Mouse (Mus musculus) heart, embryonic 12.5 days (tissue): Measurements from ENCODE around the gene Tgfbr2. TPM values are rescaled to one million over a fixed set of nuclear protein-coding genes. Genes with fewer than 3 reads are reported as not detected.

Experiments
- ATAC-seq: fragments of 200-750 bp; cut with Nextera tagmentation; 2 replicates; pipeline ENCODE4 v1.8.0; 2017; ENCODE audit warnings: moderate TSS enrichment, moderate library complexity; ENCODE audit not compliant: insufficient number of reproducible peaks, low FRiP score
- H3K27ac ChIP-seq: fragments of 300-500 bp; sonication (generic); 2 replicates; pipeline ENCODE4 v1.5.1; 2016; ENCODE audit warnings: mild to moderate bottlenecking, moderate library complexity; ENCODE audit not compliant: poor library complexity, severe bottlenecking
- H3K27me3 ChIP-seq: fragments of 300-500 bp; sonication (generic); replicated peaks from 2 replicates; pipeline ENCODE4 v1.6.1; 2016; ENCODE audit warnings: mild to moderate bottlenecking, moderate library complexity
- H3K36me3 ChIP-seq: fragments of 300-500 bp; sonication (generic); 2 replicates; pipeline ENCODE4 v1.6.1; 2016; ENCODE audit warnings: mild to moderate bottlenecking, moderate library complexity
- H3K4me1 ChIP-seq: fragments of 300-500 bp; sonication (generic); replicated peaks from 2 replicates; pipeline ENCODE4 v1.6.1; 2016; ENCODE audit warnings: mild to moderate bottlenecking
- H3K4me2 ChIP-seq: fragments of 300-500 bp; sonication (generic); 2 replicates; pipeline ENCODE4 v1.6.1; 2016; ENCODE audit warnings: mild to moderate bottlenecking, moderate library complexity
- H3K4me3 ChIP-seq: fragments of 300-500 bp; sonication (generic); 2 replicates; pipeline ENCODE4 v1.5.1; 2016; ENCODE audit warnings: mild to moderate bottlenecking
- H3K9ac ChIP-seq: fragments of 300-500 bp; sonication (generic); 2 replicates; pipeline ENCODE4 v1.6.1; 2016; ENCODE audit warnings: mild to moderate bottlenecking, moderate library complexity
- H3K9me3 ChIP-seq: fragments of 300-500 bp; sonication (generic); replicated peaks from 2 replicates; pipeline ENCODE4 v1.6.1; 2016; ENCODE audit warnings: mild to moderate bottlenecking, moderate library complexity
- WGBS: fragments of 180-500 bp; shearing (Covaris S2); methylation state at CpG from one replicate; pipeline ENCODE4 v1.1.7; 2016; 5-methylcytosine and 5-hydroxymethylcytosine counted together
- polyA plus RNA-seq: library from polyadenylated mRNA; unstranded; fragments of >200 nt; fragmentation: Nextera tagmentation; extraction: Ambion mirVana; gene quantifications from 2 replicates; pipeline ENCODE4 v1.2.1, GENCODE M21; 2016

Gene Tgfbr2
- polyA plus RNA-seq, 1 experiment from 2014 or later = 22.0 TPM

- Histone ChIP-seq H3K9ac (no peak overlapping the region), H3K4me2 (no peak overlapping the region), H3K4me1 (peaks cover 14% of the 10 kb centered on the region), H3K27ac (no peak overlapping the region), H3K36me3 (peaks cover 18% of the 10 kb centered on the region), H3K4me3 (no peak overlapping the region), H3K9me3 (no peaks in the 10 kb centered on the region), H3K27me3 (no peaks in the 10 kb centered on the region)
- WGBS = 90% methylated on average over 9 of the region's 9 CpGs
- ATAC-seq = no peak
Observed at GRCm38 (mm10) chr9:116090296-116090695, 84.9 kb downstream of the Tgfbr2 start.

GRCm38 (mm10) chr9:116088912-116089311, 86.2 kb downstream of the Tgfbr2 start:
- Histone ChIP-seq H3K9me3 (no peaks in the 10 kb centered on the region), H3K9ac (no peak overlapping the region), H3K4me2 (no peak overlapping the region), H3K4me1 (peaks cover 14% of the 10 kb centered on the region), H3K27me3 (no peaks in the 10 kb centered on the region), H3K4me3 (no peak overlapping the region), H3K36me3 (peaks cover 18% of the 10 kb centered on the region), H3K27ac (no peak overlapping the region)
- 80% methylated on average over 9 of the region's 9 CpGs for WGBS
- no peak for ATAC-seq

- WGBS = 28% methylated on average over 5 of the region's 5 CpGs
- H3K27ac ChIP-seq = no peak overlapping the region
- H3K36me3 ChIP-seq = peaks cover 18% of the 10 kb centered on the region
- no peak overlapping the region for H3K9ac ChIP-seq
- H3K4me1 ChIP-seq = peaks cover 11% of the 10 kb centered on the region
- H3K4me2 ChIP-seq = no peak overlapping the region
- H3K9me3 ChIP-seq = no peaks in the 10 kb centered on the region
- no peak overlapping the region for H3K4me3 ChIP-seq
- H3K27me3 ChIP-seq = no peaks in the 10 kb centered on the region
- no peak for ATAC-seq
Observed at GRCm38 (mm10) chr9:116087880-116088279, 87.3 kb downstream of the Tgfbr2 start.

- WGBS = 83% methylated on average over 5 of the region's 5 CpGs
Observed at GRCm38 (mm10) chr9:116087263-116087662, 87.9 kb downstream of the Tgfbr2 start.

DNA sequence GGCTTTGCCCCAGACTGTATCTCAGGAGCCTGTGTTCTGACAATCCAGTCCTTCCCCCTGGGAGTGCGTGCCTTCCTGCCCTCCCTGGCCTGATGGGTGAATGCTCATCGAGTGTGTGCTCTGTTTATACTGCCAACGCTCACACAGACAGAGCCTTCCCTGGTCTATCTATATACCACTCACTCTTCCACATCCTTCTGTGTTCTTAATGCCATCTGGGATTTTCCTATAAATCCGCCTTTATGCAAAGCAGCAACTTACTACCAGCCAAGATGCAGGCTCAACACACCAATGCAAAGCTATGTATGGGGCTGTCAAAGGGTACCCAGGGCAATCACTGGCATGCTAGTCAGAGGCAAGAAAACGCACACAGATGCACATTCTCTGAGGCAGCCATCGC, 89.2 kb downstream of the Tgfbr2 start:
- Histone ChIP-seq H3K4me3 (no peak overlapping the region), H3K27me3 (no peaks in the 10 kb centered on the region), H3K36me3 (peaks cover 18% of the 10 kb centered on the region), H3K4me1 (no peaks in the 10 kb centered on the region), H3K9ac (no peak overlapping the region), H3K4me2 (no peak overlapping the region), H3K9me3 (no peaks in the 10 kb centered on the region), H3K27ac (no peak overlapping the region)
- no peak for ATAC-seq
- WGBS = 80% methylated on average over 6 of the region's 6 CpGs

More at GRCm38 (mm10) chr9:116087263-116087662, 87.9 kb downstream of the Tgfbr2 start:
- Histone ChIP-seq H3K9ac (no peak overlapping the region), H3K36me3 (peaks cover 18% of the 10 kb centered on the region), H3K27me3 (no peaks in the 10 kb centered on the region), H3K4me1 (peaks cover 5% of the 10 kb centered on the region), H3K9me3 (no peaks in the 10 kb centered on the region), H3K27ac (no peak overlapping the region), H3K4me3 (no peak overlapping the region), H3K4me2 (no peak overlapping the region)
- ATAC-seq = no peak

- ATAC-seq = no peak
- 88% methylated on average over 12 of the region's 12 CpGs for WGBS
Observed at GRCm38 (mm10) chr9:116084324-116084931, 90.7 kb downstream of the Tgfbr2 start.

GRCm38 (mm10) chr9:116083726-116084323, 91.3 kb downstream of the Tgfbr2 start:
- H3K4me2 ChIP-seq = no peak overlapping the region
- no peaks in the 10 kb centered on the region for H3K4me1 ChIP-seq
- no peak overlapping the region for H3K9ac ChIP-seq
- no peaks in the 10 kb centered on the region for H3K27me3 ChIP-seq
- H3K4me3 ChIP-seq = no peak overlapping the region
- no peak for ATAC-seq
- peaks cover 4% of the 10 kb centered on the region for H3K36me3 ChIP-seq
- no peak overlapping the region for H3K27ac ChIP-seq
- H3K9me3 ChIP-seq = no peaks in the 10 kb centered on the region
- 78% methylated on average over 8 of the region's 8 CpGs for WGBS

More at GRCm38 (mm10) chr9:116084324-116084931, 90.7 kb downstream of the Tgfbr2 start:
- H3K4me2 ChIP-seq = no peak overlapping the region
- H3K27ac ChIP-seq = no peak overlapping the region
- no peaks in the 10 kb centered on the region for H3K27me3 ChIP-seq
- H3K9me3 ChIP-seq = no peaks in the 10 kb centered on the region
- no peak overlapping the region for H3K4me3 ChIP-seq
- H3K36me3 ChIP-seq = peaks cover 10% of the 10 kb centered on the region
- H3K4me1 ChIP-seq = no peaks in the 10 kb centered on the region
- H3K9ac ChIP-seq = no peak overlapping the region

GRCm38 (mm10) chr9:116083300-116083699, 91.9 kb downstream of the Tgfbr2 start:
- H3K4me3 ChIP-seq = no peak overlapping the region
- no peak for ATAC-seq

DNA sequence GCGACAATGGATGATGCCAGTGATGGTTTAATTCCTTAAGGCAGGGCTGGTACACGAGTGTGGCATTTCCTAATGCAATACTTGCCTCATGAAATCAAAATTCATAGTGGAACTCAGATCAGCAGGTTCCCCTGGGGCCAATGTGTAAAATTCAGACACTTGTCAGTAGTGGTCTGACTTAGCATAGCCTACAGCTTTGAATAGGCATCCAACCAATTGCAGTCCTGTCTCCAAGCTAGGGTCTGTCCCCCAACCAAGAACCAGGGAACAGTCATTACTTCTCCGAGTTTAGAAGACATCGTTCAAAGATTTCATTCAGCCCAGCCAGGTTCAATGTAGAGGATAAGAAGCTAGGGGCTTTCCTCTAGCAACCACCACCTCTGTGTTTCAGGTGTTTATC, 93.4 kb downstream of the Tgfbr2 start:
- Histone ChIP-seq H3K4me2 (no peak overlapping the region), H3K27ac (no peak overlapping the region), H3K9me3 (no peaks in the 10 kb centered on the region), H3K4me1 (no peaks in the 10 kb centered on the region), H3K36me3 (no peaks in the 10 kb centered on the region), H3K4me3 (no peak overlapping the region), H3K9ac (no peak overlapping the region), H3K27me3 (no peaks in the 10 kb centered on the region)
- no peak for ATAC-seq
- 77% methylated on average over 4 of the region's 4 CpGs for WGBS

More at GRCm38 (mm10) chr9:116083300-116083699, 91.9 kb downstream of the Tgfbr2 start:
- Histone ChIP-seq H3K27me3 (no peaks in the 10 kb centered on the region), H3K36me3 (no peaks in the 10 kb centered on the region), H3K9ac (no peak overlapping the region), H3K4me2 (no peak overlapping the region), H3K9me3 (no peaks in the 10 kb centered on the region), H3K27ac (no peak overlapping the region), H3K4me1 (no peaks in the 10 kb centered on the region)
- WGBS = 76% methylated on average over 5 of the region's 5 CpGs

GRCm38 (mm10) chr9:116077419-116077818, 97.7 kb downstream of the Tgfbr2 start:
- H3K4me2 ChIP-seq = no peak overlapping the region
- no peak for ATAC-seq
- 80% methylated on average over 2 of the region's 2 CpGs for WGBS

GRCm38 (mm10) chr9:116076946-116077345, 98.2 kb downstream of the Tgfbr2 start:
- Histone ChIP-seq H3K27me3 (no peaks in the 10 kb centered on the region), H3K4me1 (no peaks in the 10 kb centered on the region), H3K9me3 (no peaks in the 10 kb centered on the region), H3K4me3 (no peak overlapping the region), H3K4me2 (no peak overlapping the region), H3K36me3 (no peaks in the 10 kb centered on the region), H3K9ac (no peak overlapping the region), H3K27ac (no peak overlapping the region)
- no peak for ATAC-seq
- WGBS = 61% methylated on average over 2 of the region's 2 CpGs

More at GRCm38 (mm10) chr9:116077419-116077818, 97.7 kb downstream of the Tgfbr2 start:
- Histone ChIP-seq H3K4me1 (no peaks in the 10 kb centered on the region), H3K27me3 (no peaks in the 10 kb centered on the region), H3K36me3 (no peaks in the 10 kb centered on the region), H3K27ac (no peak overlapping the region), H3K9me3 (no peaks in the 10 kb centered on the region), H3K4me3 (no peak overlapping the region), H3K9ac (no peak overlapping the region)
